Mouse (Mus musculus): ENCODE measurements at regions not wholly inside any gene's neighbourhood (a gene's known extent, or its start where the extent isn't known, plus 50 kb on each side); places are given as distances from the start of the nearest gene placed in this dataset.

- no peak for DNase-seq (ENCODE audit: low read depth, low spot score)
Measured at GRCm38 (mm10) chr13:102127933-102128430, 360.0 kb upstream of the Pik3r1 start.

DNA sequence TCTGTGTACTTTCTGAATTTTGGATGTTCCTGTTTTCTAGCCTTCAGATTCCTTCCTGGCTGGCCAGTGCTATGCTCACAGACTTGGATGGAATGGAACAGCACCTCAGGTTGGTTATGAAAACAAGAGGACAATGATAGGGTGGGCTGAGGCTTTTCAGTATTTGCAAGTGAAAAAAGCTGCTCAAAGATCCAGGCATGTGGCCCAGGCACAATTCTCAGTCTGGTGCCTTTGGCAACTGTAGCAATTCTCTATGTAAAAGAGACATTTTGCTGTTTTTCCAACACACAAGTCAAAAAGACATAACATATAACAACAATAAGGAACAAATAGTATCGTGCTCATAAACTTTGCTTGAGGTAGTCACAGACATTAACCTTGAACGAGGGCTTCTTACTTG, 363.4 kb upstream of the Pik3r1 start:
- DNase-seq (ENCODE audit: low read depth, low spot score): no peak

- DNase-seq (ENCODE audit: low read depth, low spot score): no peak
Measured at GRCm38 (mm10) chr13:102132154-102132553, 364.1 kb upstream of the Pik3r1 start.

DNA sequence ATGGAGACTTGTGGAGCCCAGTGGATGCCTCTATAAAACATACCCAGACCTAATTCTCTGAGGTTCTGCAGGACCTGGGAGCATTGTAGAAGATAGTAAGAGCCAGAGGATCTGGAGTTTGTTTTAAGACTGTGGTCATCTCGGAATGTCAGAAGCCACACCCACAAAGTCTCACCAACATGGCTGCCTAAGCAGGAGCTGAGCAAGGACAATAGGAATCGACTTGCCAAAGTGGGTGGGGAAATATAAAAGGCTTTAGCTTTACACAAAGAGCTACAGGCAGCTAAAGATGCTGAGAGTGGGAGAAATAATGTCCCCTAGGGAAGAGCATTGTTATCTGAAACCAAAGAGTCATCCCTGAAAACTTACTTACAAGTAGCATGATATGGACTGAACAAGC, 364.7 kb upstream of the Pik3r1 start:
- peak; percentile 61 for DNase-seq (ENCODE audit: low read depth, low spot score)

DNA sequence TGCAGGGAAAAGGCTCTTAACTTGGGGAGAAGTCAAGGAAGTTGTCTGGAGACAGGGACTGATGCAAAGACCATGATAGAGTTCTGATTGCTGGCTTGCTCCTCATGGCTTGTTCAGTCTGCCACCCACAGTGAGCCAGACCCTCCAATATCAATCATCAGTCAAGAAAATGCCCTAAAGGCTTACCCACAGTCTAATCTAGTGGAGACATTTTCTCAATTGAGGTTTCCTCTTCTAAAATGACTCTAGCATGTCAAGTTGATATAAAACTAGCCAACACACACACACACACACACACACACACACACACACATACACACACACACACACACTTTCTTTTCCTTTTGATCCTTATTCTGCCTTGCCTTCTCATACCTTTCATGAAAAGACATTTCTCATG, 367.2 kb upstream of the Pik3r1 start:
- no peak for DNase-seq (ENCODE audit: low read depth, low spot score)

DNA sequence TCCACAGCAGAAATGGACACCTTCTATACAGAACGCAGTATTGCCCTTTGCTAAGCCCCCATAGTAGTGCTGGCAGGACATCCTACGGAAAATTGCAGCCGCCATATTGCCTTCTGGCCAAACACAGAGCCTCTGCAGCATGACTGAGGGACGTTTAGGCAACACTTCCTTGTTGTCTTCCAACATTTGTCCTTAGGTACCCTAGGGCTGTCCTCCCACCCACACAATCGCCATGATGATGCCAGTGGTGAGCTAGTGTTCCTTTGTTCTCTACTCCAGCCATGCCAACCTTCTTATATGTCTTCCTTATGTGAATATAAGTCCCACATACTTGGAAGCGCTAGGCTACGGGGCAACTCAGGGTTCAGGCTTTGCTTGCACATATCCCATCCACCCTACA, 375.0 kb upstream of the Pik3r1 start:
- no peak for DNase-seq (ENCODE audit: low read depth, low spot score)

DNA sequence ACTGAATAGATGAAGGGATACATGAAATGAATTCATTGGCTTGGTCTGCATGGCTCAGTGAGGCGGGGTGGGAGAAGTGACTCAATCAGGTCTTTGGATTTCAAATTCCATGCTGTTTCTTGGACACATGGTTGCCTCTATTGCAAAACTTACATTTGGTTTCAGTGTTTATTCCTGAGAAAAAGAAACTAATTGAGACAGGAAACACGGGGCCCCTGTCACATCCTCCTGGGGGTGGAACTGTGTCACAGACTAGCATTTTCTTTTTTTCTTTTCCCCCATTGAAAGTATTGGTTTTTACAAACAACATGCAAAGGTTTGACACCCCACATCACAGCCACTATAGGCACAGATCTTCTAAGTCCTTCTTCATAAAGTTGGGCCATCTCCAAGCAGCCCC, 375.8 kb upstream of the Pik3r1 start:
- DNase-seq (ENCODE audit: low read depth, low spot score): peak; percentile 50

GRCm38 (mm10) chr13:102148039-102148438, 380.0 kb upstream of the Pik3r1 start:
- DNase-seq (ENCODE audit: low read depth, low spot score): no peak

GRCm38 (mm10) chr13:102153785-102154608, 386.0 kb upstream of the Pik3r1 start:
- peak; percentile 31 for DNase-seq (ENCODE audit: low read depth, low spot score)

- no peak for DNase-seq (ENCODE audit: low read depth, low spot score)
Measured at GRCm38 (mm10) chr13:102154609-102154899, 386.5 kb upstream of the Pik3r1 start.

DNA sequence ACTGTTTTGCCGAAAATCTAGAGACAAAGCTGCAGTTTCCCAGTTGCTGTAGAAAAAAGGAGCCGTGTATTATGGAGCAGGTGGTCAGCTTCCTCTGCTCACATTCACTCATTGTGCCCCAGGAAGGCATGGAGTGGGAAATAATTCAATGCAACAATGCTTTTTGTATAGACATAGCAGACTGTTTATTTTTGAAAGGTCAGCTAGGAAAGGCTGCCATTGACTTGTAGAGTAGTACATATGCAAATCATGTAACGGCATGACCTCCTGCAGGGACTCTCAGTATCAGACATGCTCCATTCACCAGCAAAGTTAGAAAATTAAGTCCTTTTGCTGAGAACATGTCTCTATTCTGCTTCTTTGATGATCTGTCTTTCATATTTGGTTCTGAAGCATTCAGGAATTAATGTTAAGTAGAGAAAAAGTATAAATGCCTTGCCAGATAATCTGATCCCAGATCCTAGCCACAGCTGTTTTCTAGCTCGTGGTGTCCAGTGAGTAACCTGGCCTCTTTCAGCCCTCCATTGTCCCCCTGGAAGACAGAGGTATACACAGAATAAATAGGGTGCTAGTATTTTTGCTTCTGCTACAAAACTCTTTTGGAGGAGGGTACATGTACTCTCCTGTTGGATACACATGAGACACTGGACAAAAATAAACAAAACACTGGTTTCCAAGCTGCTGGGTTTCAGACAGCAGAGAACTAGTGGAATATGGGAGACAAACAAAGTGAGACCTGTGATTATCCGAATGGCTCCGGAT, 389.5 kb upstream of the Pik3r1 start:
- no peak for DNase-seq (ENCODE audit: low read depth, low spot score)

DNA sequence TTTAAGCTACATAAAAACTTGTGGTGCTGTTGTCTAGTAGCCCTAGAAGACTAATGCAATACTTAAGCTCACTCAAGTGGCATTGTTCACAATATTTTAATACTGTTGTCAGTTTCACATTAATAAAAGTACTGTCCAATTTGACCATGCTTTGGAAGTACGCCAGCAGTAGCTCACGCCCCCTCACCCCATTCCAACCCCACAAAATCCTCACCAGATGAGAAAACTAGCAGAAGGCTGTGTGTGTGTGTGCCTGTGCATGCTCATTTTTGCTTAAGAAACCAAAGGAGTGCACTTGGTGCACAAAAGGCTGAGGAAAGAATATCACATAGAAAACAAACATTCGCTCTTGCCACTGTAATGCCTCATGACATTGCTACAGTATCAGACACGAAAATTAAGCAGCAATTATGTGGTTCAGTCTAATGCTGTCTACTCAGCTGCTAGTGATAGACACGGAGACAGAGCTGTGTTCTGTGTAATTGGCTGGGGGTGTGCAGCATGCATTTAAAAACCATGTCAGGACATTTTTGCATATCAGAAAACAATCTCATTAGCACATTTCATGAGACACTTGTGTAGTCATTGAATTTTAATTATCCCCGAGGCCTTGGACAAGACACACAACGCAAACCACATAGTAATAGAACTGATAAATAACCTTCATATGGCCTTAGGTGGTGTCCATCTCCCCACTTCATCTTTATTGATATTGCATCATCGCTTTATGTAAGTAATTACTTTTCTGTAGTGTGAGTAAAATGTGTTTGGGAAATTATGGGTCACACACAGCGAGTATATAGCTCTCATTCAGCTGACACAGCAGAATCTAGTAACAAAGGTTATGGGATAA, 405.6 kb upstream of the Pik3r1 start:
- DNase-seq (ENCODE audit: low read depth, low spot score): no peak

- no peak for DNase-seq (ENCODE audit: low read depth, low spot score)
Measured at GRCm38 (mm10) chr13:102174431-102174830, 406.4 kb upstream of the Pik3r1 start.

GRCm38 (mm10) chr13:102174896-102175295, 406.9 kb upstream of the Pik3r1 start:
- DNase-seq (ENCODE audit: low read depth, low spot score): no peak

DNA sequence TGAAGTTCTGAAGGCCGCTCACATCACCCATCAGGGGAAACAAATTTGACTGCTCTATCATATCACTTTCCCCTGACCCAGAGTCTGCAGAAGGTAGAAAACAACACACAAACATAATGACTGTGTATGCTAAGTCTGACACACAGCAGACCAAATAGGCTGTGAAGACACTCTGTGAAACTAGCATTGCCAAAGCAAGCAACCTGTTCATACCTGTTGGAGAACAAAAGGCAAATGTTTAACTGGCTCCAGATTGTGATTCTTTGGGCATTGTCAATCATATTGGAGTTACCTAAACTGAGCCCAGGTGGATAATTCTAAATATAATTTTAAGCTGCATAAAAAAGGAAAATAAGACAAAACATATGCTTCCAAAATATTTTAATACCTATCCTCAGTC, 407.4 kb upstream of the Pik3r1 start:
- DNase-seq (ENCODE audit: low read depth, low spot score): no peak

GRCm38 (mm10) chr13:102176456-102176855, 408.4 kb upstream of the Pik3r1 start:
- DNase-seq (ENCODE audit: low read depth, low spot score): no peak

- peak; percentile 4 for DNase-seq (ENCODE audit: low read depth, low spot score)
Measured at GRCm38 (mm10) chr13:102194716-102195115, 426.7 kb upstream of the Pik3r1 start.

DNA sequence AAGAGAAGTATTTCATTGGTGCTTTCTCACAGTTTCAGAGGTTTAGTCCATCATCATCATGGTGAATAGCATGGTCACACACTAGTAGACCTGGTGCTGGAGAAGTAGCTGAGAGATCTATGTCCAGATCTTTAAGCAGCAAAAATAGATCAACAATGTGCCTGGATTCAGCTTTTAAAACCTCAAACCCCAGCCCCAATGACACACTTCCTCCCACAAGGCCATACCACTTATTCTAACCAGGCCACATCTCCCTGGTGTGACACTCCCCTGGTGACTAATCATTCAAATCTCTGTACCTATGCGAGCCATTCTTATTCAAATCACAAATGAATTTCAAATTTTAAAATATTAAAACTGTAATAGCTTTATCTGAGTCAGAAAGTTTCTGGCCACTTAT, 434.3 kb upstream of the Pik3r1 start:
- no peak for DNase-seq (ENCODE audit: low read depth, low spot score)

DNA sequence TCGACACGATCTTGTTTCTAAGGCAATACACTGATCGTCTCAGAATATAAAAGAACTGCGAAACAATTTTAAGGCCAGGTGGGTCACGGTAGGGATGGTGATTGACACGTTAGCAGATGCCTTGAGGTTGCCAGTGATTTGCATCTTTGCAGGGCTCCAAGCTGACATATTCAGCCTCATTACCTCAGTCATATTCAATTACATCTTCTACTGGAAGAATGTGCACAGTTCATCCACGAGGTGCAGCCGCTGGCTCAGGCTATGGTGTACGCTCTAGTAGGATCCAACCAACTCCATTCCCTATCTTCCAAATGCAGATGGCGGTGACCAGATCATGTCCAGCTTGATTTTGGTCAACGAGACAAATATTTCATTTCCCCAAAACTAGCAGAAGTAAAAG, 450.5 kb upstream of the Pik3r1 start:
- DNase-seq (ENCODE audit: low read depth, low spot score): no peak

DNA sequence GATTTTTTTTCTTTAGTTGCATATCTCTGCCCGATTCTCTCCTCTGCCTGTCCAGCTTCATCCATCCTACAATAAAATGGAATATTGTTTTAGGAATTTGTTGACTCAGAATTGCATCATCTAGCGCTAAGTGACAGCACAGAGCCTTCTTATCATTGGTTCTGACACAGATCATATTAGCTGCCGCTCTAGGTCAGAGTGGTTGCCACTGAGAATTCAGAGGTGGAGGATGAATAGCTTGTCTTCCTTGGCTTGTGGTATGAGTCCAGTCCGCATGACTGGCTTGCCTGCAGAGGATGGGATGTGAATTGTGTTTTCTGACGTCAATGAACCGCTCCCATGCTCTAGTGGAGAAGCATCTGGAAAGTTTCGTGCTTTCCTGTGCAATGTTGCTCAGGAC, 462.3 kb upstream of the Cd180 start:
- peak; percentile 95 for DNase-seq (ENCODE audit: low read depth, low spot score)

GRCm38 (mm10) chr13:102232291-102232936, 460.9 kb upstream of the Cd180 start:
- DNase-seq (ENCODE audit: low read depth, low spot score): peak; percentile 78

GRCm38 (mm10) chr13:102250884-102251283, 442.5 kb upstream of the Cd180 start:
- no peak for DNase-seq (ENCODE audit: low read depth, low spot score)
